29 mouse cellular contexts compared by ENCODE assay signal in genomic region chr17:82635849-82636248, GRCm38 (mm10).
DNase-seq lines count a peak whose midpoint lies in the region; ATAC-seq and TF ChIP-seq lines count a peak whose summit lies in the region.
"Had no signal": no experiment of that assay in that cellular context is flagged by ENCODE, and none has a peak within 500 bp of the region (broad histone marks: within the 10 kb centered on the region; RNA-seq: fewer than 3 reads in every experiment).

No protein-coding gene starts in this region.

- no peaks in the 10 kb centered on the region for H3K36me3 ChIP-seq in kidney, embryonic 14.5 days (ENCODE audit: control insufficient read depth, insufficient read depth, low read length)
- H3K36me3 ChIP-seq in kidney, postnatal 0 days (ENCODE audit: insufficient read depth, low read length): no peaks in the 10 kb centered on the region
- no peaks in the 10 kb centered on the region for H3K36me3 ChIP-seq in G1E (replicated peaks)
- H3K36me3 ChIP-seq: embryonic facial prominence, embryonic 10.5 days; embryonic facial prominence, embryonic 13.5 days; forebrain, embryonic 12.5 days; forebrain, embryonic 15.5 days; heart, embryonic 12.5 days; heart, embryonic 15.5 days; hindbrain, embryonic 10.5 days; hindbrain, embryonic 13.5 days had no signal

- H3K27me3 ChIP-seq in kidney, embryonic 14.5 days (ENCODE audit: control insufficient read depth, insufficient read depth, low read length): no peaks in the 10 kb centered on the region
- no peaks in the 10 kb centered on the region for H3K27me3 ChIP-seq in kidney, postnatal 0 days (ENCODE audit: insufficient read depth, low read length)
- no peaks in the 10 kb centered on the region for H3K27me3 ChIP-seq in G1E (ENCODE audit: insufficient read depth, low read length)
- H3K27me3 ChIP-seq: embryonic facial prominence, embryonic 13.5 days; forebrain, embryonic 12.5 days; forebrain, embryonic 15.5 days; heart, embryonic 12.5 days; heart, embryonic 15.5 days; hindbrain, embryonic 13.5 days; Patski had no signal

- no peaks in the 10 kb centered on the region for H3K9me3 ChIP-seq in kidney, embryonic 14.5 days (ENCODE audit: control insufficient read depth, low read length)
- H3K9me3 ChIP-seq in kidney, postnatal 0 days (replicated peaks; ENCODE audit: low read length): no peaks in the 10 kb centered on the region
- H3K9me3 ChIP-seq in G1E (replicated peaks): peaks cover 5% of the 10 kb centered on the region; the same call in 1 of the 2 replicates
- H3K9me3 ChIP-seq: embryonic facial prominence, embryonic 10.5 days; embryonic facial prominence, embryonic 13.5 days; forebrain, embryonic 12.5 days; forebrain, embryonic 15.5 days; heart, embryonic 12.5 days; heart, embryonic 15.5 days; hindbrain, embryonic 10.5 days; hindbrain, embryonic 13.5 days had no signal

- H3K9ac ChIP-seq in kidney, embryonic 14.5 days (ENCODE audit: low read depth, low read length): no peak overlapping the region
- H3K9ac ChIP-seq in kidney, postnatal 0 days (ENCODE audit: low read depth, low read length): no peak overlapping the region
- H3K9ac ChIP-seq: embryonic facial prominence, embryonic 13.5 days; forebrain, embryonic 12.5 days; forebrain, embryonic 15.5 days; heart, embryonic 12.5 days; heart, embryonic 15.5 days; hindbrain, embryonic 13.5 days had no signal

- no peak overlapping the region for H3K4me3 ChIP-seq in kidney, embryonic 14.5 days (ENCODE audit: low read length)
- H3K4me3 ChIP-seq in kidney, postnatal 0 days (replicated peaks; ENCODE audit: low read depth, low read length): no peak overlapping the region
- no peak overlapping the region for H3K4me3 ChIP-seq in G1E (ENCODE audit: low read depth, low read length)
- H3K4me3 ChIP-seq: embryonic facial prominence, embryonic 10.5 days; embryonic facial prominence, embryonic 13.5 days; erythroblast, embryonic 14.5 days; forebrain, embryonic 12.5 days; forebrain, embryonic 15.5 days; heart, embryonic 12.5 days; heart, embryonic 15.5 days; hindbrain, embryonic 10.5 days; hindbrain, embryonic 13.5 days had no signal

- H3K27ac ChIP-seq in kidney, embryonic 14.5 days (ENCODE audit: low read depth, low read length): peak overlapping the region; percentile 33; the same call in 1 of the 2 replicates
- no peak overlapping the region for H3K27ac ChIP-seq in kidney, postnatal 0 days
- H3K27ac ChIP-seq: embryonic facial prominence, embryonic 10.5 days; embryonic facial prominence, embryonic 13.5 days; forebrain, embryonic 12.5 days; forebrain, embryonic 15.5 days; heart, embryonic 15.5 days; hindbrain, embryonic 10.5 days; hindbrain, embryonic 13.5 days had no signal

- H3K4me2 ChIP-seq in kidney, embryonic 14.5 days (replicated peaks; ENCODE audit: low read depth, low read length): no peak overlapping the region
- H3K4me2 ChIP-seq in kidney, postnatal 0 days (ENCODE audit: low read length): no peak overlapping the region
- H3K4me2 ChIP-seq: embryonic facial prominence, embryonic 13.5 days; forebrain, embryonic 12.5 days; forebrain, embryonic 15.5 days; heart, embryonic 12.5 days; heart, embryonic 15.5 days; hindbrain, embryonic 13.5 days had no signal

- ATAC-seq in kidney, embryonic 14.5 days (ENCODE audit: low FRiP score, low TSS enrichment): no peak
- ATAC-seq in kidney, postnatal 0 days (replicated peaks; ENCODE audit: low FRiP score, low read depth): no peak
- peak; percentile 22; the same call in 1 of the 2 replicates for ATAC-seq in G1E (ENCODE audit: extremely low read depth, insufficient number of reproducible peaks, low FRiP score, poor library complexity, severe bottlenecking)
- ATAC-seq in inflammation-experienced regulatory T-cells, adult 6 months: no peak
- ATAC-seq: CD4-positive, CD25-positive, alpha-beta regulatory T cell, adult 4 months; forebrain, embryonic 15.5 days; hindbrain, embryonic 16.5 days; Patski had no signal

- DNase-seq in kidney, adult 9 months: no peak
- peak; percentile 4 for DNase-seq in kidney, postnatal 0 days (ENCODE audit: low spot score)
- DNase-seq in kidney, postnatal 14 days: no peak
- DNase-seq in G1E (ENCODE audit: low spot score): no peak
- DNase-seq in retina, postnatal 1 day: peak; percentile 19
- DNase-seq: adrenal gland, postnatal 10 days; cerebellum, adult 11-12 months; cerebellum, adult 8-10 months; cerebellum, postnatal 10 days; cerebellum, postnatal 36 days; embryo, embryonic 11 days; gastrocnemius, postnatal 25 days; heart, adult 18-20 months; heart, postnatal 10 days; heart, postnatal 36 days had no signal

- WGBS in kidney, embryonic 14.5 days: 64% methylated on average over 4 of the region's 4 CpGs
- WGBS in kidney, postnatal 0 days: 49% methylated on average over 4 of the region's 4 CpGs

- no peak for TF ChIP-seq CTCF in kidney, postnatal 0 days (IDR thresholded peaks at IDR 0.05; ENCODE audit: low read depth)
- no peak for TF ChIP-seq CTCF in G1E (IDR thresholded peaks at IDR 0.05; ENCODE audit: low read depth, low read length)

- no peaks in the 10 kb centered on the region for H3K4me1 ChIP-seq in kidney, embryonic 14.5 days (ENCODE audit: control insufficient read depth, insufficient read depth, low read length)
- no peaks in the 10 kb centered on the region for H3K4me1 ChIP-seq in kidney, postnatal 0 days (replicated peaks; ENCODE audit: insufficient read depth, low read length)
- no peaks in the 10 kb centered on the region for H3K4me1 ChIP-seq in G1E (ENCODE audit: insufficient read depth, low read depth, low read length)
- H3K4me1 ChIP-seq: embryonic facial prominence, embryonic 10.5 days; embryonic facial prominence, embryonic 13.5 days; forebrain, embryonic 12.5 days; forebrain, embryonic 15.5 days; heart, embryonic 12.5 days; heart, embryonic 15.5 days; hindbrain, embryonic 10.5 days; hindbrain, embryonic 13.5 days had no signal

Comparison
In these comparisons a context has a peak if more than half of its experiments do, and no peak if none do; other contexts are left out.
1. DNase-seq: peak in kidney, postnatal 0 days (single experiment) and retina, postnatal 1 day (single experiment); none in kidney, adult 9 months (single experiment), kidney, postnatal 14 days (single experiment) and G1E (single experiment).